9 mouse cellular contexts compared by ENCODE assay signal in the genomic region with DNA sequence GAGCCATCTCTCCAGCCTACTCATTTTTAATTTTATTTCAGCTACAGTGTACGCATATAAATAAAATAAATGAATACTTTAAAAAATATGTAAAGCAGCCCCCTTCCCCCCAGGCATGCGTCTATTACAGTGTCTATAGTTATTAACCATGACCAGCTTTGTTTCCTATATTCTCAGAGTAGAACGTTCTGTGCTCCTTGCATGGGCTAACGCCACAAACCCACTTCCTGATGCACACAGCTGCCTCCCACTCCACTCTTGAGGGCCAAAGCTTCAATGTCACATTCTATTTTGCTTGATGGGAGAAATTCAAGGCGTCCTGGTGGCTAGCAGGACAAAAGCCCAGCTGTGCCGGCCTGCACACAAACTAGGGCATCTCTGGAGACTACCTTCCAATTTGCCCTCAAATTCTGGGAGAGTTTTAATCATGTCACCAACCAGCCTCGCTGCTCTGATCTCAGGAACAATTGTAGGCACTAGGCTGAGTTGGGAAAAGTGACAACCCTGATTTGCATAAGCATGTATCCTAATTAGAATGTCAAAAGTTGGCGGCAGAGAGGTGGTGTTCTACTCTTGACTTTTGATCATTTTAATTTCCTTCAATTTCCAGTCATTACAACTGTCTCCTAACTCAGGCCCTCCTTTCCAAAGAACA. TPM values are rescaled to one million over a fixed set of nuclear protein-coding genes. Genes with fewer than 3 reads are reported as not detected.
DNase-seq lines count a peak whose midpoint lies in the region; ATAC-seq lines count a peak whose summit lies in the region.
"Had no signal": no experiment of that assay in that cellular context is flagged by ENCODE, and none has a peak within 500 bp of the region (broad histone marks: within the 10 kb centered on the region; RNA-seq: fewer than 3 reads in every experiment).

No protein-coding gene starts in this region.

- no peak for ATAC-seq in kidney, embryonic 16.5 days (ENCODE audit: low FRiP score, low TSS enrichment)
- ATAC-seq in midbrain, embryonic 14.5 days (ENCODE audit: low FRiP score, low TSS enrichment): no peak; the same call in 1 of the 2 replicates
- ATAC-seq in erythroblast, adult 5-6 weeks (replicated peaks; ENCODE audit: low FRiP score, poor library complexity, severe bottlenecking): no peak

- H3K4me1 ChIP-seq in kidney, embryonic 16.5 days (ENCODE audit: insufficient read depth, low read length): 0 out of 2 replicates have a peak, but pooled peaks cover 10% of the 10 kb centered on the region
- H3K4me1 ChIP-seq in hindbrain, embryonic 10.5 days (replicated peaks): peaks cover 21% of the 10 kb centered on the region
- peaks cover 17% of the 10 kb centered on the region; the same call in 1 of the 2 replicates for H3K4me1 ChIP-seq in midbrain, embryonic 14.5 days (ENCODE audit: control insufficient read depth, insufficient read depth, low read length)

- no peaks in the 10 kb centered on the region for H3K36me3 ChIP-seq in kidney, embryonic 16.5 days (ENCODE audit: insufficient read depth, low read length)
- H3K36me3 ChIP-seq in hindbrain, embryonic 10.5 days: no peaks in the 10 kb centered on the region
- H3K36me3 ChIP-seq in midbrain, embryonic 14.5 days (ENCODE audit: control insufficient read depth, insufficient read depth, low read length): no peaks in the 10 kb centered on the region

- H3K27me3 ChIP-seq in kidney, embryonic 16.5 days (ENCODE audit: insufficient read depth, low read length): 0 out of 2 replicates have a peak, but pooled peaks cover 2% of the 10 kb centered on the region
- H3K27me3 ChIP-seq in hindbrain, embryonic 10.5 days (ENCODE audit: insufficient read depth, poor library complexity, severe bottlenecking): peaks cover 38% of the 10 kb centered on the region
- no peaks in the 10 kb centered on the region for H3K27me3 ChIP-seq in midbrain, embryonic 14.5 days (ENCODE audit: control insufficient read depth, insufficient read depth, low read length)

- peak overlapping the region; percentile 79 for H3K4me2 ChIP-seq in kidney, embryonic 16.5 days (replicated peaks; ENCODE audit: low read depth, low read length)
- H3K4me2 ChIP-seq in midbrain, embryonic 14.5 days (ENCODE audit: low read length): peak overlapping the region; percentile 58

- H3K27ac ChIP-seq in kidney, embryonic 16.5 days (ENCODE audit: low read length): no peak overlapping the region
- H3K27ac ChIP-seq in hindbrain, embryonic 10.5 days: peak overlapping the region; percentile 77
- 0 out of 2 replicates have a peak overlapping the region, but pooled peaks have one; percentile 26 for H3K27ac ChIP-seq in midbrain, embryonic 14.5 days (replicated peaks; ENCODE audit: low read depth, low read length)

- H3K9me3 ChIP-seq in kidney, embryonic 16.5 days (ENCODE audit: low read length): no peaks in the 10 kb centered on the region
- H3K9me3 ChIP-seq in hindbrain, embryonic 10.5 days: no peaks in the 10 kb centered on the region
- H3K9me3 ChIP-seq in midbrain, embryonic 14.5 days (ENCODE audit: control insufficient read depth, low read length): no peaks in the 10 kb centered on the region

- DNase-seq in kidney, postnatal 25 days: no peak
- peak; percentile 29 for DNase-seq in brain, adult 2 months (ENCODE audit: low read depth, low spot score)
- peak; percentile 22 for DNase-seq in hindbrain, embryonic 10.5 days (ENCODE audit: low spot score)
- peak; percentile 41 for DNase-seq in midbrain, embryonic 14.5 days
- DNase-seq in kidney, postnatal 4 days: no peak
- no peak for DNase-seq in lung, postnatal 10 days

- peak overlapping the region; percentile 63 for H3K9ac ChIP-seq in kidney, embryonic 16.5 days (replicated peaks; ENCODE audit: low read length)
- peak overlapping the region; percentile 42; the same call in 1 of the 2 replicates for H3K9ac ChIP-seq in midbrain, embryonic 14.5 days (replicated peaks; ENCODE audit: low read length)

- WGBS in kidney, embryonic 16.5 days: 41% methylated on average over 8 of the region's 8 CpGs
- 31% methylated on average over 8 of the region's 8 CpGs for WGBS in hindbrain, embryonic 10.5 days
- 17% methylated on average over 8 of the region's 8 CpGs for WGBS in midbrain, embryonic 14.5 days

- H3K4me3 ChIP-seq in kidney, embryonic 16.5 days (ENCODE audit: low read length): peak overlapping the region; percentile 45
- H3K4me3 ChIP-seq in hindbrain, embryonic 10.5 days: peak overlapping the region; percentile 49
- peak overlapping the region; percentile 22; the same call in 1 of the 2 replicates for H3K4me3 ChIP-seq in midbrain, embryonic 14.5 days (replicated peaks; ENCODE audit: low read depth, low read length)

RNA-seq across cellular contexts. Expression of a gene that starts 10.2 kb away (rescaled TPM):
- polyA plus RNA-seq in kidney, embryonic 16.5 days (2015; fragmentation: Nextera tagmentation; extraction: Ambion mirVana): not detected in 2 replicates
- polyA plus RNA-seq in hindbrain, embryonic 10.5 days (2016; fragmentation: Nextera tagmentation; extraction: Ambion mirVana): 0.16 and 0.41 TPM in 2 replicates
- polyA plus RNA-seq in midbrain, embryonic 14.5 days (2014; fragmentation: Nextera tagmentation; extraction: Ambion mirVana): 1.4 and 2.5 TPM in 2 replicates
- total RNA-seq in erythroblast, adult 5-6 weeks (2015; ENCODE audit: low replicate concordance): not detected in 2 replicates
- total RNA-seq in erythroblast, adult 5-6 weeks (2017; ENCODE audit: low replicate concordance): not detected in 2 replicates
- total RNA-seq: neutrophil, adult 5-6 weeks had no signal

RNA-seq across cellular contexts. Expression of a gene that starts 29.3 kb away (rescaled TPM):
- polyA plus RNA-seq in kidney, embryonic 16.5 days (2015; fragmentation: Nextera tagmentation; extraction: Ambion mirVana): 9.6 and 10.6 TPM in 2 replicates
- 1.6 and 2.0 TPM in 2 replicates for polyA plus RNA-seq in hindbrain, embryonic 10.5 days (2016; fragmentation: Nextera tagmentation; extraction: Ambion mirVana)
- polyA plus RNA-seq in midbrain, embryonic 14.5 days (2014; fragmentation: Nextera tagmentation; extraction: Ambion mirVana): 0.58 and 0.93 TPM in 2 replicates
- not detected in 2 replicates for total RNA-seq in erythroblast, adult 5-6 weeks (2015; ENCODE audit: low replicate concordance)
- total RNA-seq in erythroblast, adult 5-6 weeks (2017; ENCODE audit: low replicate concordance): not detected in 2 replicates

Comparison
In these comparisons a context has a peak if more than half of its experiments do, and no peak if none do; other contexts are left out.
1. DNase-seq: peak in brain, adult 2 months (single experiment), hindbrain, embryonic 10.5 days (single experiment) and midbrain, embryonic 14.5 days (single experiment); none in kidney, postnatal 25 days (0 of 2), kidney, postnatal 4 days (0 of 2) and lung, postnatal 10 days (single experiment).
2. Peak in every context shown above with its lines, with median percentiles within 50 percentile points of each other: H3K4me3 ChIP-seq.